Mouse (Mus musculus) thymus, adult 2 months (tissue): ENCODE data around the gene Fbxo9.

ENCODE experiments used
- CTCF ChIP-seq: fragments of 200-500 bp; IDR thresholded peaks from 2 replicates; pipeline ENCODE4 v1.5.1; 2012; ENCODE audit warnings: mild to moderate bottlenecking, control low read depth, low read length, moderate library complexity, borderline replicate concordance; ENCODE audit not compliant: control insufficient read depth, poor library complexity, insufficient read depth; ENCODE audit errors: extremely low read depth
- POLR2A ChIP-seq: fragments of 200-500 bp; IDR thresholded peaks from 2 replicates; pipeline ENCODE4 v1.6.1; 2012; ENCODE audit warnings: mild to moderate bottlenecking, low read length, control low read depth, moderate library complexity; ENCODE audit not compliant: control insufficient read depth, poor library complexity, insufficient read depth; ENCODE audit errors: extremely low read depth

- TF ChIP-seq CTCF (no peak), POLR2A (no peak)
Observed at GRCm38 (mm10) chr9:78138044-78138676, 29.3 kb upstream of the Fbxo9 start.
